Mouse (Mus musculus) frontal cortex, postnatal 25 days (tissue): ENCODE data around the gene Tox3.

Experiments used
- DNase-seq, 2 experiments: peaks; one replicate each; pipeline ENCODE4 v3.0.0; 2022; ENCODE audit warnings: low spot score in 2 of 2

Gene Tox3

GRCm38 (mm10) chr8:90330377-90331285 is 17.5 kb downstream of the Tox3 start:
- DNase-seq = no peak

- no peak for DNase-seq
Observed at GRCm38 (mm10) chr8:90323824-90324223, 24.3 kb downstream of the Tox3 start.

- DNase-seq = no peak
Observed at GRCm38 (mm10) chr8:90322701-90323439, 25.3 kb downstream of the Tox3 start.

- DNase-seq = no peak
Observed at GRCm38 (mm10) chr8:90321255-90321654, 26.9 kb downstream of the Tox3 start.

GRCm38 (mm10) chr8:90314312-90314711 is 33.8 kb downstream of the Tox3 start:
- DNase-seq = no peak

- DNase-seq = no peak
Observed at GRCm38 (mm10) chr8:90302951-90303350, 45.2 kb downstream of the Tox3 start.

GRCm38 (mm10) chr8:90302252-90302651 is 45.9 kb downstream of the Tox3 start:
- DNase-seq = no peak

GRCm38 (mm10) chr8:90301543-90301942 is 46.6 kb downstream of the Tox3 start:
- no peak for DNase-seq

GRCm38 (mm10) chr8:90300973-90301372 is 47.2 kb downstream of the Tox3 start:
- no peak for DNase-seq

GRCm38 (mm10) chr8:90294061-90294460 is 54.1 kb downstream of the Tox3 start:
- DNase-seq = no peak

GRCm38 (mm10) chr8:90290811-90291210 is 57.3 kb downstream of the Tox3 start:
- no peak for DNase-seq

GRCm38 (mm10) chr8:90276722-90277121 is 71.4 kb downstream of the Tox3 start:
- no peak for DNase-seq

- DNase-seq = no peak
Observed at GRCm38 (mm10) chr8:90273182-90273581, 75.0 kb downstream of the Tox3 start.

GRCm38 (mm10) chr8:90271920-90272319 is 76.2 kb downstream of the Tox3 start:
- no peak for DNase-seq

GRCm38 (mm10) chr8:90267698-90268256 is 80.4 kb downstream of the Tox3 start:
- no peak for DNase-seq

GRCm38 (mm10) chr8:90266986-90267385 is 81.2 kb downstream of the Tox3 start:
- DNase-seq = no peak

GRCm38 (mm10) chr8:90266239-90266638 is 81.9 kb downstream of the Tox3 start:
- no peak for DNase-seq

GRCm38 (mm10) chr8:90254158-90254867 is 93.8 kb downstream of the Tox3 start:
- no peak for DNase-seq

- no peak for DNase-seq
Observed at GRCm38 (mm10) chr8:90246357-90246756, 101.8 kb downstream of the Tox3 start.

GRCm38 (mm10) chr8:90245828-90246227 is 102.3 kb downstream of the Tox3 start:
- DNase-seq = no peak

- DNase-seq = no peak
Observed at GRCm38 (mm10) chr8:90245187-90245586, 103.0 kb downstream of the Tox3 start.
